Mouse (Mus musculus): ENCODE data around the gene Myo1e. TPM values are rescaled to one million over a fixed set of nuclear protein-coding genes. Genes with fewer than 3 reads are reported as not detected.
"Not testable (repeated sequence)": the region's sequence is repeated elsewhere in the genome, so short reads cannot be mapped to it uniquely, and the experiment has no call there.

Myo1e gene
- polyA plus RNA-seq, 1 experiment: 4.9 TPM

GRCm38 (mm10) chr9:70249881-70250681, 42.9 kb downstream of the Myo1e start:
- WGBS: 51% methylated on average over 12 of the region's 12 CpGs
- Histone ChIP-seq H3K4me1 (ENCODE audit: control insufficient read depth, insufficient read depth, low read length) (no peaks in the 10 kb centered on the region; the same call in 1 of the 2 replicates), H3K4me3 (replicated peaks; ENCODE audit: control insufficient read depth, low read depth, low read length) (no peak overlapping the region), H3K27ac (ENCODE audit: control insufficient read depth, insufficient read depth, low read depth, low read length, poor library complexity) (no peak overlapping the region)
- TF ChIP-seq CTCF (IDR thresholded peaks at IDR 0.05; ENCODE audit: control insufficient read depth, insufficient read depth, low read length) (no peak), POLR2A (IDR thresholded peaks at IDR 0.05; ENCODE audit: borderline replicate concordance, control insufficient read depth, low read depth, low read length) (no peak)

- 88% methylated on average over 10 of the region's 10 CpGs for WGBS
- Histone ChIP-seq H3K4me3 (replicated peaks; ENCODE audit: control insufficient read depth, low read depth, low read length) (no peak overlapping the region), H3K4me1 (ENCODE audit: control insufficient read depth, insufficient read depth, low read length) (no peaks in the 10 kb centered on the region; the same call in 1 of the 2 replicates), H3K27ac (ENCODE audit: control insufficient read depth, insufficient read depth, low read depth, low read length, poor library complexity) (no peak overlapping the region)
- TF ChIP-seq CTCF (IDR thresholded peaks at IDR 0.05; ENCODE audit: control insufficient read depth, insufficient read depth, low read length) (no peak), POLR2A (IDR thresholded peaks at IDR 0.05; ENCODE audit: borderline replicate concordance, control insufficient read depth, low read depth, low read length) (no peak)
These were observed 44.4 kb downstream of the Myo1e start for GRCm38 (mm10) chr9:70251441-70251985.

- 55% methylated on average over 1 of the region's 1 CpGs for WGBS
- no peak for TF ChIP-seq POLR2A (IDR thresholded peaks at IDR 0.05; ENCODE audit: borderline replicate concordance, control insufficient read depth, low read depth, low read length)
- no peak for TF ChIP-seq CTCF (IDR thresholded peaks at IDR 0.05; ENCODE audit: control insufficient read depth, insufficient read depth, low read length)
- no peaks in the 10 kb centered on the region; the same call in 1 of the 2 replicates for H3K4me1 ChIP-seq (ENCODE audit: control insufficient read depth, insufficient read depth, low read length)
- H3K27ac ChIP-seq (ENCODE audit: control insufficient read depth, insufficient read depth, low read depth, low read length, poor library complexity): no peak overlapping the region
- H3K4me3 ChIP-seq (replicated peaks; ENCODE audit: control insufficient read depth, low read depth, low read length): no peak overlapping the region
These were observed 45.9 kb downstream of the Myo1e start for GRCm38 (mm10) chr9:70253016-70253415.

GRCm38 (mm10) chr9:70255005-70255404, 47.9 kb downstream of the Myo1e start:
- Histone ChIP-seq H3K27ac (ENCODE audit: control insufficient read depth, insufficient read depth, low read depth, low read length, poor library complexity) (no peak overlapping the region), H3K4me1 (ENCODE audit: control insufficient read depth, insufficient read depth, low read length) (no peaks in the 10 kb centered on the region), H3K4me3 (replicated peaks; ENCODE audit: control insufficient read depth, low read depth, low read length) (no peak overlapping the region)
- WGBS: 81% methylated on average over 4 of the region's 4 CpGs
- TF ChIP-seq POLR2A (IDR thresholded peaks at IDR 0.05; ENCODE audit: borderline replicate concordance, control insufficient read depth, low read depth, low read length) (no peak), CTCF (IDR thresholded peaks at IDR 0.05; ENCODE audit: control insufficient read depth, insufficient read depth, low read length) (no peak)

GRCm38 (mm10) chr9:70256027-70256426, 48.9 kb downstream of the Myo1e start:
- WGBS: 79% methylated on average over 7 of the region's 7 CpGs
- not testable (repeated sequence) for H3K4me3 ChIP-seq (replicated peaks; ENCODE audit: control insufficient read depth, low read depth, low read length); H3K4me1 ChIP-seq (ENCODE audit: control insufficient read depth, insufficient read depth, low read length)

GRCm38 (mm10) chr9:70257289-70258101, 50.3 kb downstream of the Myo1e start:
- H3K4me1 ChIP-seq (ENCODE audit: control insufficient read depth, insufficient read depth, low read length): no peaks in the 10 kb centered on the region; the same call in 1 of the 2 replicates
- no peak overlapping the region for H3K4me3 ChIP-seq (replicated peaks; ENCODE audit: control insufficient read depth, low read depth, low read length)
- TF ChIP-seq POLR2A (IDR thresholded peaks at IDR 0.05; ENCODE audit: borderline replicate concordance, control insufficient read depth, low read depth, low read length) (no peak), CTCF (IDR thresholded peaks at IDR 0.05; ENCODE audit: control insufficient read depth, insufficient read depth, low read length) (no peak)
- 34% methylated on average over 13 of the region's 13 CpGs for WGBS
- no peak overlapping the region for H3K27ac ChIP-seq (ENCODE audit: control insufficient read depth, insufficient read depth, low read depth, low read length, poor library complexity)

More at GRCm38 (mm10) chr9:70256027-70256426, 48.9 kb downstream of the Myo1e start:
- not testable (repeated sequence) for H3K27ac ChIP-seq (ENCODE audit: control insufficient read depth, insufficient read depth, low read depth, low read length, poor library complexity)

GRCm38 (mm10) chr9:70260324-70260841, 53.2 kb downstream of the Myo1e start:
- H3K27ac ChIP-seq (ENCODE audit: control insufficient read depth, insufficient read depth, low read depth, low read length, poor library complexity): no peak overlapping the region
- no peaks in the 10 kb centered on the region; the same call in 1 of the 2 replicates for H3K4me1 ChIP-seq (ENCODE audit: control insufficient read depth, insufficient read depth, low read length)
- TF ChIP-seq POLR2A (IDR thresholded peaks at IDR 0.05; ENCODE audit: borderline replicate concordance, control insufficient read depth, low read depth, low read length) (no peak), CTCF (IDR thresholded peaks at IDR 0.05; ENCODE audit: control insufficient read depth, insufficient read depth, low read length) (no peak)
- 37% methylated on average over 9 of the region's 9 CpGs for WGBS
- no peak overlapping the region for H3K4me3 ChIP-seq (replicated peaks; ENCODE audit: control insufficient read depth, low read depth, low read length)

GRCm38 (mm10) chr9:70261646-70262045, 54.5 kb downstream of the Myo1e start:
- H3K4me1 ChIP-seq (ENCODE audit: control insufficient read depth, insufficient read depth, low read length): no peaks in the 10 kb centered on the region; the same call in 1 of the 2 replicates

More at GRCm38 (mm10) chr9:70261646-70262045, 54.5 kb downstream of the Myo1e start:
- H3K4me3 ChIP-seq (replicated peaks; ENCODE audit: control insufficient read depth, low read depth, low read length): no peak overlapping the region
- TF ChIP-seq POLR2A (IDR thresholded peaks at IDR 0.05; ENCODE audit: borderline replicate concordance, control insufficient read depth, low read depth, low read length): no peak
- TF ChIP-seq CTCF (IDR thresholded peaks at IDR 0.05; ENCODE audit: control insufficient read depth, insufficient read depth, low read length): no peak
- no peak overlapping the region for H3K27ac ChIP-seq (ENCODE audit: control insufficient read depth, insufficient read depth, low read depth, low read length, poor library complexity)
- WGBS: 55% methylated on average over 5 of the region's 5 CpGs
